Mouse (Mus musculus) heart, postnatal 0 days (tissue): Measurements from ENCODE around the gene Rnf169.

Experiments used
- CTCF ChIP-seq: IDR thresholded peaks from 2 replicates; pipeline ENCODE4 v1.5.1; 2016; ENCODE audit warnings: antibody characterized with exemption, control low read depth, low read depth
- EP300 ChIP-seq: IDR thresholded peaks from 2 replicates; pipeline ENCODE4 v1.6.1; 2016; ENCODE audit warnings: antibody characterized with exemption, low read depth

GRCm38 (mm10) chr7:99893967-99894366 lies 86.3 kb downstream of the Rnf169 start:
- TF ChIP-seq CTCF (no peak), EP300 (no peak)
